Mouse (Mus musculus): Measurements from ENCODE around the gene Gkn1. TPM values are rescaled to one million over a fixed set of nuclear protein-coding genes. Genes with fewer than 3 reads are reported as not detected.

Gkn1 gene
- total and polyA plus RNA-seq, 2 experiments from 2014 or later = not detected

DNA sequence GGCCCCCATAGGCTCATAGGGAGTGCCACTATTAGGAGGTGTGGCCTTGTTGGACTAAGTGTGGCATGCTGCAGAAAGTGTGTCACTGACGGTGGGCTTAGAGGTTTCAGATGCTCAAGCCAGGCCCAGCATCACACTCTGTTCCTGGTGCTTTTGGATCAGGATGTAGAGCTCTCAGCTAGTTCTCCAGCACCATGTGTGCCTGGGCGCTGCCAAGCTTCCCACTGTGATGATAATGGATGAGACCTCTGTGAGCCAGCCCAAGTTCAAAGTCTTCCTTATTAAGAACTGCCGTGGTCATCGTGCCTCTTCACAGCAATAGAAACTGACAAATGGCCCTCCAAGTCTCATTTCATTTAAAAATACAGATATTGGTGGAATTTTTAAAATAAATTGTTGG, 38.0 kb downstream of the Gkn1 start:
- Histone ChIP-seq H3K4me1 (ENCODE audit: insufficient read depth, low read length) (no peaks in the 10 kb centered on the region), H3K4me2 (ENCODE audit: low read depth, low read length, poor library complexity, severe bottlenecking) (no peak overlapping the region), H3K4me3 (ENCODE audit: low read depth, low read length) (no peak overlapping the region), H3K9me3 (ENCODE audit: low read length) (no peaks in the 10 kb centered on the region), H3K27me3 (ENCODE audit: insufficient read depth, low read length) (no peaks in the 10 kb centered on the region), H3K9ac (replicated peaks; ENCODE audit: low read length, poor library complexity, severe bottlenecking) (no peak overlapping the region), H3K27ac (ENCODE audit: low read depth, low read length) (no peak overlapping the region), H3K36me3 (ENCODE audit: insufficient read depth, low read length) (no peaks in the 10 kb centered on the region)
- DNase-seq (ENCODE audit: low spot score) (peak; percentile 10), ATAC-seq (ENCODE audit: low FRiP score) (no peak)
- WGBS = 84% methylated on average over 4 of the region's 4 CpGs
- no peak for TF ChIP-seq CTCF (IDR thresholded peaks at IDR 0.05)

DNA sequence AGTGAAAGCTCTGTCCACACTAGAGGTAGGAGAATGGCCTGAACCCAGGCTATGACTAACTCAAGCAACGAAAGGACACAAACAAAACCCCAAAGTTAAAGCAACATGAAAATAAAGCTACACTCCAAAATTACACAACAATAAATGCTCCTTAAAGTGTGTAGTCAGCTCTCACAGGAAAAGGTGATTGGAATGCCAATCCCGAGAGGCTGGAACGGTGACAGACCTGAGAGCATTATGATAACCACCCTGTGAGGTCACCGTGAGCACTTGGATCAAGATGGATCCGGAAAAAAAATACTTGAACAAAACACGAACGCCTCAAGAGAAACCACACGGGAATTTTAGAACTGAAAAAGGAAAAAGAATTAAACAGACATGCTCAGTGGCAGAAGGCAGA, 46.3 kb downstream of the Gkn1 start:
- no peaks in the 10 kb centered on the region for H3K27me3 ChIP-seq (ENCODE audit: insufficient read depth, low read length)
- WGBS = 86% methylated on average over 8 of the region's 8 CpGs
- H3K4me2 ChIP-seq (ENCODE audit: low read depth, low read length, poor library complexity, severe bottlenecking) = no peak overlapping the region
- ATAC-seq (ENCODE audit: low FRiP score) (no peak), DNase-seq (ENCODE audit: low spot score) (no peak)
- H3K4me3 ChIP-seq (ENCODE audit: low read depth, low read length) = no peak overlapping the region
- TF ChIP-seq CTCF (IDR thresholded peaks at IDR 0.05) = no peak
- H3K9ac ChIP-seq (replicated peaks; ENCODE audit: low read length, poor library complexity, severe bottlenecking) = no peak overlapping the region
- H3K27ac ChIP-seq (ENCODE audit: low read depth, low read length) = no peak overlapping the region
- H3K9me3 ChIP-seq (ENCODE audit: low read length) = no peaks in the 10 kb centered on the region
- no peaks in the 10 kb centered on the region for H3K4me1 ChIP-seq (ENCODE audit: insufficient read depth, low read length)
- no peaks in the 10 kb centered on the region for H3K36me3 ChIP-seq (ENCODE audit: insufficient read depth, low read length)

DNA sequence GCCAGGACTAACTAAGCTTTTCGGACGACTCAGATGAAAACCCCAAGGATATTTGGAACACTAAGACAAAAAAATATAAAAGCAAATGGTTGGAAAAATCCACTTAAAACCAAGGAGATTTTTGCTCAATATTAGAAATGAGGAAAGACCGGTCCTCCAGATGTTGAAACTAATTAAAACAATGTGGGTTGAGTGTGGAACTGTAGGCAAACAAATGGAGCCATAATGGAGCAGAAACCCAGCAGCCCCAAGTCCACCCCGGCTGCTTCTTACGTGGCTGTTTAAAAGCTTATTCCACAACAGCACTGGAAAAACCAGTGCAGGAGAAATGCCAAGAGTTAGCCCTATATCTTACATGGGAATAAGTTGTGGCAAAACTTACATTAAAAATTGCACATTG, 48.0 kb downstream of the Gkn1 start:
- Histone ChIP-seq H3K4me1 (ENCODE audit: insufficient read depth, low read length) (no peaks in the 10 kb centered on the region), H3K9me3 (ENCODE audit: low read length) (no peaks in the 10 kb centered on the region), H3K27ac (ENCODE audit: low read depth, low read length) (no peak overlapping the region), H3K9ac (replicated peaks; ENCODE audit: low read length, poor library complexity, severe bottlenecking) (no peak overlapping the region), H3K27me3 (ENCODE audit: insufficient read depth, low read length) (no peaks in the 10 kb centered on the region), H3K4me3 (ENCODE audit: low read depth, low read length) (no peak overlapping the region), H3K36me3 (ENCODE audit: insufficient read depth, low read length) (no peaks in the 10 kb centered on the region), H3K4me2 (ENCODE audit: low read depth, low read length, poor library complexity, severe bottlenecking) (no peak overlapping the region)
- no peak for DNase-seq (ENCODE audit: low spot score)
- ATAC-seq (ENCODE audit: low FRiP score) = no peak
- TF ChIP-seq CTCF (IDR thresholded peaks at IDR 0.05) = no peak
- WGBS = 62% methylated on average over 5 of the region's 5 CpGs

- Histone ChIP-seq H3K4me2 (ENCODE audit: low read depth, low read length, poor library complexity, severe bottlenecking) (no peak overlapping the region), H3K9me3 (ENCODE audit: low read length) (no peaks in the 10 kb centered on the region), H3K27me3 (ENCODE audit: insufficient read depth, low read length) (no peaks in the 10 kb centered on the region), H3K27ac (ENCODE audit: low read depth, low read length) (no peak overlapping the region), H3K4me3 (ENCODE audit: low read depth, low read length) (no peak overlapping the region), H3K9ac (replicated peaks; ENCODE audit: low read length, poor library complexity, severe bottlenecking) (no peak overlapping the region), H3K4me1 (ENCODE audit: insufficient read depth, low read length) (no peaks in the 10 kb centered on the region), H3K36me3 (ENCODE audit: insufficient read depth, low read length) (no peaks in the 10 kb centered on the region)
- ATAC-seq (ENCODE audit: low FRiP score) (no peak), DNase-seq (ENCODE audit: low spot score) (no peak)
- WGBS = 34% methylated on average over 4 of the region's 4 CpGs
- TF ChIP-seq CTCF (IDR thresholded peaks at IDR 0.05) = no peak
Measured at GRCm38 (mm10) chr6:87301991-87302390, 48.8 kb downstream of the Gkn1 start.

Other genes starting within 250 kb of the Gkn1 start
- gene D6Ertd527e, start 246.2 kb downstream of the Gkn1 start, total RNA-seq (2014; rRNA removed) = 0.77 TPM in 1 of 2 replicates, not detected in the other
- 0.12 and 0.41 TPM in 2 replicates for gene D6Ertd527e, start 246.2 kb downstream of the Gkn1 start, polyA plus RNA-seq (2015; fragmentation: Nextera tagmentation; extraction: Ambion mirVana)
- 13.1 and 17.0 TPM in 2 replicates for gene Antxr1, start 15.1 kb downstream of the Gkn1 start, total RNA-seq (2014; rRNA removed)
- gene Antxr1, start 15.1 kb downstream of the Gkn1 start, polyA plus RNA-seq (2015; fragmentation: Nextera tagmentation; extraction: Ambion mirVana) = 2.2 and 2.9 TPM in 2 replicates
- gene Gkn2, start 22.4 kb upstream of the Gkn1 start, total RNA-seq (2014; rRNA removed) = not detected in 2 replicates
- not detected in 2 replicates for gene Gkn2, start 22.4 kb upstream of the Gkn1 start, polyA plus RNA-seq (2015; fragmentation: Nextera tagmentation; extraction: Ambion mirVana)
- gene Gkn3, start 38.0 kb upstream of the Gkn1 start, total RNA-seq (2014; rRNA removed) = 2.6 TPM in 1 of 2 replicates, not detected in the other
- gene Gkn3, start 38.0 kb upstream of the Gkn1 start, polyA plus RNA-seq (2015; fragmentation: Nextera tagmentation; extraction: Ambion mirVana) = 0.99 and 1.2 TPM in 2 replicates
- not detected in 2 replicates for gene Bmp10, start 78.1 kb upstream of the Gkn1 start, total RNA-seq (2014; rRNA removed)
- not detected in 2 replicates for gene Bmp10, start 78.1 kb upstream of the Gkn1 start, polyA plus RNA-seq (2015; fragmentation: Nextera tagmentation; extraction: Ambion mirVana)
- gene Arhgap25, start 182.3 kb upstream of the Gkn1 start, total RNA-seq (2014; rRNA removed) = 0.93 and 1.4 TPM in 2 replicates
- 1.2 and 1.8 TPM in 2 replicates for gene Arhgap25, start 182.3 kb upstream of the Gkn1 start, polyA plus RNA-seq (2015; fragmentation: Nextera tagmentation; extraction: Ambion mirVana)
- 2.7 and 3.4 TPM in 2 replicates for gene Prokr1, start 239.8 kb upstream of the Gkn1 start, total RNA-seq (2014; rRNA removed)
- 1.3 and 1.5 TPM in 2 replicates for gene Prokr1, start 239.8 kb upstream of the Gkn1 start, polyA plus RNA-seq (2015; fragmentation: Nextera tagmentation; extraction: Ambion mirVana)